Mouse (Mus musculus) thymus, adult 18-20 months (tissue): Measurements from ENCODE around the gene Hrct1.

Source experiments
- DNase-seq, 2 experiments: peaks; one replicate each; pipeline ENCODE4 v3.0.0; 2022; ENCODE audit warnings: mixed read lengths in 2 of 2

Gene Hrct1

DNA sequence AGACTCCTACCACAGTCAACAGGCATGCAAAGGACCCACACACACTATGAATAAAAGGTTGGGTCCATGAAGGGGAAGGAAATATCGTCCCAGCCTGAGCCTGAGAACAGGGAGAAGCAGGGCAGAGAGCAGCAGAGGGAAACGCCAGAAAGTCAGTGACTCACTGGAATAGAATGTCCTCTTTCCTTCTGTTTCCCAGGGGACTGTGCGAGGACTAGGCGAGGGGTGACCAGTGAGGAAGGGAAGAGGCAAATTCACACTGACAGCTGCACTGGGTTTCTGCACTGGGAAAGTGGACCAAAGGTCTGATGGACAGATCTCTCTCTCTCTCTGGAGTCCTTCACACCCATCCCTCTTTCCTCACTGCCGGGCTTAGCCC, 1.6 kb downstream of the Hrct1 start:
- DNase-seq = no peak

DNA sequence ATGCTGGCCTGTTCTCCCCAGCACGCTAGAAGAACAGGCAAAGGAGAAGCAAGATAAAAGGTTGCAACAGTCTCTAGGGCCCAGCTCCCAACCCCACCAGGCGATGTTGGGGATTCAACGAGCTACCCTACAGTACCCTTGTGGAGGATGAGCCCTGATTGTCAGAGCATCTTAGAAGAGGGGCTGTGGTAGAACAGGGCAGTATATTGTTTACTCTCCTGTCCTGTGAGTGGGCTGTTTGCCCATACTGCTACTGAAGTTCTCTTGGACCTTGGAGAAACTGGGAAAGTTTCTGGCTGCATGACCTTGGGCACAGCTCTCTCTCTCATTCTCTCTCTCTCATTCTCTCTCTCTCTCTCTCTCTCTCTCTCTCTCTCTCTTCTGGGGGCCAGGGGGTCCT, 2.1 kb downstream of the Hrct1 start:
- DNase-seq = no peak

DNA sequence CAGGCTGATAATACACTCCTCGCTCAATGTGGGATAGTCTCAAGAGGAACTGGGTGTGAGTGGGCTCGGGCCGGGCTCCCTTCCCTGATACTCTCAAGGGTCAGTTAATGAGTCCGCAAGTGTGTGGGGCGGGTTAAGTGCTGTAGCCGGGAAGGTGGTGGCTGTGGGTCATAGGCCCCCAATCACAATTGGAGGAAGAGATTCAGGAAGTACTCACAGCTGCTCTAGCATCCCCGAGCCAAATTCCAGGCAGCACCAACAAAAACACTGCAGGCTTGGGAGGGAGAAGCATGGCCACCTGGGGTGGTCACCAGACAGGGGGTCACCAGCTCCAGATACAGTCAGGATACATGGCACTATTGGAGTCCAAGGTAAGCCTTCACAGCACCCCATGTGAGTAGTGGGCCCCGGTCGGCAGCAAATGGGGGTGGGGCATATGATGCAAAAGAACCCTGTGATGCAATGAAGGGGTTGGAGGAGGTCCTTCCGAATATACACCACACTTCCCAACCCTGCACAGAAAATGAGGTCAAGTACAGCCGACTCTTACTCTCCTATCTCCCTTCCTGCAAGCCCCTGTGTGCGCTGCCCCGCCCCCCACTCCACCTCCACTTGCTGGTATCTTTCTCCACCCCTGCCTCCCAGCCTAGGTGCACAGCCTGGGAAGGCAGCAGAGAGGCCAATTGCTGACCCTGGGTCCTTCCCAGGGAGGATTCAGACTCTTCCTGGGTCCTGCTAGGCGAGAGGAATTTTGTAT, 3.0 kb downstream of the Hrct1 start, which contains the start of gene Spaar:
Spaar (plus strand) TSS at position 241 of the 757 bp plus-strand sequence.
- no peak for DNase-seq

DNA sequence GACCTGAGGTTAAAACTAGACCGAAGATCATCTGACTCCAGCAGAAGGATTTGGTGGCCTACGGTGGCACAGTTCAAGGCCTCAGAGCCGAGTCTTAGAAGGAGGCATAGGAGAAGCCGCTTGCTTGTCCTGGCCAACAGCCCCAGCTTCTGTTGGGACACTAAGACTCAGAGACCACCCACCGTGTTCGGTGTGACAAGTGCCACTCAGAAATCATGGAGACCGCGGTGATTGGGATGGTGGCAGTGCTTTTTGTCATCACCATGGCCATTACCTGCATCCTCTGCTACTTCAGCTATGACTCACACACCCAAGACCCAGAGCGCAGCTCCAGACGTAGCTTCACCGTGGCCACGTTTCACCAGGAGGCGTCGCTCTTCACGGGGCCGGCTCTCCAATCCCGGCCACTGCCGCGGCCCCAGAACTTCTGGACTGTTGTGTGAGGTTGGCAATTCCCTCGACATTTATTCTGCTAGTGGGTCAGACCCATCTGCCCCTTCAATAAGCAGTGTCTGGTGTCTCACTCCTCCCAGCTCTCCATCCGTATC, 3.8 kb downstream of the Hrct1 start:
- DNase-seq = no peak

DNA sequence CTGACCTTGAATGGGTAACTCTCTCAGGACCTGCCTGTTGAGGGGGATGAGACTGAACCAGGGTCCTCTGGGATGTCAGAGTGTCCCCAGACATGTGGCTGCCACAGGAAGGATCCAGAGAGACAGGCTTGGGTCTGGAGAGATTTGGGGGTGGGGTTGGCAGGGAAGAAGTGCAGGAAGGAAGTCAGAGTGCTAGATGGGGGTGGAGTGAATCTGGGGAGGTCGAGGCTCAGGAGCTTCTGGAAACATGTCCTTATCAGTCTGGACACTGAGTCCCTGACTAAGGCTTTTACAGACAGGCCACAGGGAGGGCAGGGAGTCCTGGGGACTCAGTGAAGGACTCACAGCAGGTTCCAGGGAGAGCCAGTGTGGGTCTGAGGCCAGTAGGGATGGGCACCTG, 5.2 kb downstream of the Hrct1 start:
- no peak for DNase-seq

DNA sequence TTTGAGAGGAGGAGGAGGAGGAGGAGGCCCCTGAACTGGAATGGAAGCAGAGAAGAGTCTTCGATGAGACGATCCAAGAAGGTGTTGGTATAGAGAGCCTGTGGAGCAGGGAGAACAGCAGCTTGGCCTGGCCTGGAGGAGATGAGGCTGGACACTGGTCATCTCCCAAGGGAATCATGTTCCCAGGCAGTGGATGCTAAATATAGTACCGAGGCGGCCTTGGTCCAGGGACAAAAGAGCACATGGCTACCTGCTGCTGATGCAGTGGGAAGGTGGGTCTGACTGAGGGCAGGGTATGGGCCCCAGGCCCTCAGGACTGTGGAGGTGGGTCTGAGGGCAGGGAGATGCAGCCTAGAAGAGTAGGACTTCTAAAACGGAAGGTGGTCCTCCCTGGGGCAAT, 6.2 kb downstream of the Hrct1 start:
- DNase-seq = no peak

DNA sequence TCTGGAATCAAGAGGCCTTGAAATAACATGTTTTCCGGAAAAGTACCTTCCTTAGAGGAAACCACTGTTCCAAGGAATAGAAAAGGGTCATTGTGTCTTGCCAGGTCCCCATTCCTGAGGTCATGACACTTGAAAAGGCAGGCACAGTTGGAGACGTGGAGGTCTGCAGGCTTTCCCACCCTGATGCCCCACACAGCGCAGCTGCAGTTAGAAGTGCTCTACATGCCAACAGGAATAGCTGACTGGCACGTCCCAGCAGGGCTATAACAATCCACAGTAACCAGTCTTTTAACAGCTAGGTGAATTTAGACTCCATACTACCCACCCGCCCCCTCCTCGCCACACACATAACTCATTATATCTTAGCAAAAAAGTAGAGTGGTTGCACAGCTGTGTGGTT, 10.2 kb downstream of the Hrct1 start:
- DNase-seq = no peak

DNA sequence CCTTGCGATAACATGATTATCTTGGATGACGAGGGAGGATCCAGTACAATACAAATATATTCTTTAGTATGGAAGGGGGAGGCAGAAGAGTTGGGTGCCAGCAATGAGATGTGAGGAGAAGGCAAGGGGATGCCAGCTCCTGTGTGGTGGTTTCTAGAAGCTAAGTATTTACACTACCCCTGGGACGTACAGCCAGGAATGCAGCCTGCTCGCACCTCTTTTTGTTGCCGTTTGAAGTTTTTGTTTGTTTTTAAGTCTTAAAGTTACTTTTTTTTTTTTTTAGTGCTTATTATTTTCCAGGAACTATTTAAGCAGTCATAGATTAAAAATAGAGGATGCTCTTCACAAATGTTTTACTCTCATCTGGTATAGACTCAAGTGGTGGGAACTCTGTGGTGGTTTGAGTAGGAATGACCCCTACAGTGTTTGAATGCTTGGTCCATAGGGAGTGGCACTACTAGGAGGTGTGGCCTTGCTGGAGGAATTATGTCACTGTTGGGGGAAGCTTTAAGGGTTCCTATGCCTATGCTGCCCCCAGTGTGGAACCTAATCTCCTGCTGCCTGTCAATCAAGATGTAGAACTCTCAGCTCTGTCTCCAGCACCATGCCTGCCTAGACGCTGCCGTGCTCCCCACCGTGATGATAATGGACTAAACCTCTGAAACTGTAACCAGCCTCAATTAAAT, 12.1 kb downstream of the Hrct1 start:
- no peak for DNase-seq

DNA sequence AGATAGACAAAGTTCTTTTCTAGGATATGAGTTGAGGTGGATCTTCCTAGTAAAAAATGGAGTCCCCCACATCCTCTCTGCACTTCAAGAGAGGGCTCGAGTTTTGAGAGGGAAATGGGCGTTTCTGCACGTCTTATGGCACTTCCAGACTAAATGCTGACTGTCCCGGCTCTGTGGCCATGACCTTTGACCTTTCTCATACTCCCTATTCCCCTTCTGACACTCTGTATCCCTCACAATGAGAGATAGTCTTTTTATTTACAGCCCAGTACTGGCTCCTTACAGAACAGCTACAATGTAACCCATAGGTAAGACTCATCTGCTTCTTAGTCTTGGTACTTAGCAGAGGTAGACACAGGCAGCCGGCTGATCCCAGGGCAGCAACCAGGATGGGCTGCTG, 14.5 kb downstream of the Hrct1 start:
- no peak for DNase-seq

DNA sequence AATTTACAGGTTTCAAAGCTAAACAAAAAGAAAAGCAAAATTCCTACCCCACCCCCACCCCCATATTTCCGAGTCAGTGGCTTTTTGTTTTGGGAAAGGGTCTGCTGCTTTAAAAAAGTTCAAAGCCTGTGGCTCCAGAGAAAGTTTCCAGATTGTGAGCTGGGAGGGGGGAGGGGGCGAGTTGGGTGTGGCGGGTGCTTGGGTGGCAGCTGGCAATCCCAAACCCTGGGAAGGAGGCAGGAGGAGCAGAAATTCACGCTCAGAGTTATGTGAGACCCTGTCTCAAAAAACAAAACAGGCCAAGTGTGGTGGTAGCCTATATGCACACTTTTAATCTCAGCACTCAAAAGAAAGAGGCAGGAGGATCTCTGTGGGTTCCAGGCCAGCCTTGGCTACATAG, 15.6 kb downstream of the Hrct1 start:
- DNase-seq = no peak

DNA sequence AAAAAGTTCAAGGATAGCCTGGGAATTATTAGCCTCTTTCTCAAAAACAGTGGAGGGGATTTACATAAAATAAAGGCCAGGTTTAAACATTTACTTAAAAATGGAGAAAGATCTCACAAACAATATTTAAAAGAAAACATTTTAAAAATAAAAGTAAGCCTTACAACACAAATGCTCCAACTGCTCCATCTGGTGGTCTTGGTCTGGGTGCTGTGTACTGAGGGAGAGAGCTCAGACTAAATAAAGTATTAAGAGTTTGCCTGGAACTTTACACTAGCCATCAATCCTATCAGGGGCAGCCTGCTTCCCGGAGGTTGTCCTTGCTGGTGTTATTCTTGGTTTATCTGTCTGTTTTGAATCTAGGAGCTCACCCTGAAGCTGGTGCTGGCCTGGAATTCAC, 16.1 kb downstream of the Hrct1 start:
- no peak for DNase-seq

DNA sequence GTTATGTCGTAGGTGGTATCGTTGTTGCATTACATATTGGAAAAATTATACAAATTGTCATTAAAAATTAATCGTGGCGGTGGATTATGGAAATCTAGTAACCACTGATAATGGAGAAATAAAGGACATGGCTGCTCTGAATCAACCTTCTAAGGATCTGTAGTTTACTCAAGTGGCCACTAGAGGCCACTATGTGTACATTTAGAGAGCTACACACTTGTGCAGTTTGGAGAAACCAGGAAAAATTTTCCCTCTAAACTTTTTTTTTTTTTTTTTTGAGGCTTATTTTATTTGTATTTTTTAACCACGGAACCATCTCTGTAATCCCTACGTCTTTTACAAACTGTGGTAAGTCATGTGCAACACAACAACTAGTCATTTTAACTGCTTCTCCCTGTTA, 18.2 kb downstream of the Hrct1 start:
- no peak for DNase-seq

DNA sequence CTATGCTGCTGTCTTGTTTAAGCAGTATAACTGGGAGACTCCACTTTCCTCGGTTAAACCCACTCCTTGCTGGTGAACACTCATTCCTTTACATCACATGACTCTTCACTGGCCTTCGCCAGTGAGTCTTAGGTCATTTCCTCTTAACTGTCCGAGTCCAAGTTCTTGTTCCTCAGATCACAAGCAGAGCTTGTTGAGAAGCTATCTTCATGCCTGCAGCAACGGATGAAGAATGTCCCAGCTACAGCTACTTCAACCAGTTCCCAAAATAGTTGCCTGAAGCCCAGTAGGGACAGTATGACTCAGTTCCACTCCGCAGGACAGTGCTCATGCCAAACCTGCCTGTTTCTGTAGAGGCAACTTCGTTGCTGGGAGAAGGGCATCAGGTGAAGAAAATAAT, 30.2 kb downstream of the Hrct1 start:
- no peak for DNase-seq

DNA sequence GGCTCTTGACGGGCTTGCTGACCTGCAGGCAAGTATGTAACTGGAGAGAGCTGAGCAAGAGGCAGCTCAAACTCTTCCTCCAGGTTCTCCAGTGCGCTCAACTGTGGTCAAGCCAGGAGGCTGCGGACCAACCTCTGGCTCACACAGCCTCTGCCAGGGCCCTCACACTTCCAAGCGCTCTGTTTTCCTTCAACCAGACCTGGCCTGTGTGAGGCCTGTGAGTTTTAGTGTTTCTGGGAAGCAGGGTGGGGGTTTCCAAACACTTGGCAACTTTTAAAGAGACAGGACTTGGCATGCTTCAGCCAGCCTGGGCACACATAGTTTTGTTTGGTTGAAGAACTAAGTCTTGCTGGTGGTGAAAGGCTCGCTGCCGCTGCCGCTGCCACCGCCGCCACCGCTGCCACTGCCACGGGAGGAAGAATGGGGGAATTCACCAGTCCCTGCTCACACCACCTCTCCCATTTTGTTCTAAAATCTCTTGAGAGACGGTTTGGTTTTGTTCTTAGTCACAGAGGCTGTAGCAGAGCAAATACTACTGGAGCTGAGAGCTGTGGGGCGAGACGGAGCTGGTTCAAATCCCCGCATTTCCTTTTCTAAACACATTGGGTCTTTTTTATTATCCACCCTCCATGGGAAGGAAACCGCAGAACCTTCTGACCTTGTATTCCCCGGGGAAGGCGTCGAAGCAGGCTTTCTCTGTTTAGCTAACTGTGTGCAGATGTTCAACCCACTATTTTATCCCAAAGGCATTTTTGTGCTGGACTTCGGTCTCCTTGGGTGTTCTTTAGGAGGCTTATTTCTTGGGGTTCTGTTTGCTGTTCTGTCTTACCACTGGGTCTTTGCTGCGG, 32.8 kb downstream of the Hrct1 start:
- no peak for DNase-seq

DNA sequence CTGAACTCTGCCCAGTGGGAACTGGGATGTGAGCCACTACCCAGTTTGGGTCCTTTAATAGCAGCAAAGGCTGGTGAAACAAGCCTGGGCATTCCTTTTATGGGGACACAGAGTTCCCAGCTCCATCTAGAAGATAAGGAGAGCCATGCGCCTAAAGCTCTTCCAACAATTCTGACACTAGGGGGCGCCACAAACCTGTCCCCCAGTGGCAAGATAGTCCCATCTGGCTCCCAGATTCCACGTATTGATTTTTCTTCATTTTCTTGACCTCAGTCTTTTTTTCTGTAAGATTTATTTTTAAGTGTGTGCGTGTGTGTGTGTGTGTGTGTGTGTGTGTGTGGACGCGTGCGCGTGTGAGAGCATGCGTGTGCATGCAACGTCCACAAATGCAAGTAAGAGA, 33.5 kb downstream of the Hrct1 start:
- no peak for DNase-seq

DNA sequence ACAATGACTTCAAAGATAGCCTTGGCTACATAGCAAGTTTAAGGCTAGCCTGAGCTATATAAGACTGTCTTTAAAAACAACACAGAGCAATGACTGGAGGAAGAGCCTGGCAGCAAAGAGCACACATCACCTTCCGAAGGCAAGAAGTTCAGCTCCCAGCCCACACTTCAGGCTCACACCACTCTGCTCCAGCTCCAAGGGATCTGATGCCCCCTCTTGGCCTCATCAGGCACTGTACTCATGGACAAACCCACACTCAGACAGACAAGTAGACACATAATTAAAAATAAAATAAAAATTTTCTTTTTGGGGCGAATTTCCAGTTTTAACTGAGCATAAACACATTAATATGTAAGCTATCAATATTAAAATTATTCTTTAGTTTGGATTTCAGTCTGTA, 34.3 kb downstream of the Hrct1 start:
- no peak for DNase-seq

DNA sequence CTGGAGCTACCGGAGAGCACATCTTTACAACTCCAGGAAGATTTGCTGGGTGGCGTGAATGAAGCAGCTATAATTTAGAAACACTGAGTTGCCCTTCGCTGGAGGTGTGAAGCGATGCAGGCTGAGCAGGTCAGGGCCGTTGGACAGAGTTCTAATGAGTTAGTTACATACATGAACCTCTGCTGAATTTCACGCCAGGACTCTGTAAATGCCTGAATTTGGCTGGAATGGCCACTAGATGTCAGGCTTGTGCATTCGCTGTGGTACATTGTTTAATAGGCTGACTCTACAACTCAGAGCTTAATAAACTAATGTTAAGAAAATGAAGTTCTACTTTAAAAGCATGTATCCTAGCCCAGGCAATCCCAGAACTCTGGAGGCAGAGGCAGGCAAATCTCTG, 36.4 kb downstream of the Hrct1 start:
- DNase-seq = no peak

DNA sequence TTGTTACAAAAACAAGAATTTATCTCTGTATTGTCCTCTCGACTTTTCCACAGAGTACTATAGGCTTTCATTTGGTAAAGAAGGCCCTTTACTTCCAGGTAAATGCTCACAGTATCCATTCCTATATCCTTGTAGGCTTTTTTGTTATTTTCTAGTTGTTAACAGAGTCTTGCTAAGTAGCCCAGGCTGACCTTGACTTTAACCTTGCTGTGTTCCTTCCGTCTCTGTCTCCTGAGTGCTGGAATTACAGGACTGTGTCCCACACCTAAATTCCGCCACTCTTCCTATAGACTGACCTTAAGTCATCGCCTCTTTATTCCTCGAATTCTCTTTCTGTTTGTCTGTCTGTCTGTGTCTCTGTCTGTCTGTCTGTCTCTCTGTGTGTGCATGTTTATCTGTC, 41.4 kb downstream of the Hrct1 start:
- no peak for DNase-seq

DNA sequence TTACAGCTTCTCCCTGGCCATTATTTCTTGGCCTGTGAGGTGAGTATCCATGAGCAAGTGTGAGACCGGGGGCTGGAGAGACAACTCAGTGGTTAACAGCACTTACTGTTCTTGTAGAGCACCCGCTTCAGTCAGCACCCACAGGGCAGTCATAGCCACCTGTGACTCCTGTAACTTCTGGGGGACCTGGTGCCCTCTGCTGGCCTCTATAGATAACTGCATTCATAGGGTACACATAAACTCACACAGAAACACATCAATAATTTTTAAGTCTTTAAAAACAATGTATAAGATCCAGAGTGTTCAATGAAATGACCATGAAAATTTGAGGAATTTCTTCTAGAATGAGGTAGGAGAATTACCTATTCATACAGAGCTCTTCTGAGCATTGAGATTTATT, 42.4 kb downstream of the Hrct1 start:
- no peak for DNase-seq

DNA sequence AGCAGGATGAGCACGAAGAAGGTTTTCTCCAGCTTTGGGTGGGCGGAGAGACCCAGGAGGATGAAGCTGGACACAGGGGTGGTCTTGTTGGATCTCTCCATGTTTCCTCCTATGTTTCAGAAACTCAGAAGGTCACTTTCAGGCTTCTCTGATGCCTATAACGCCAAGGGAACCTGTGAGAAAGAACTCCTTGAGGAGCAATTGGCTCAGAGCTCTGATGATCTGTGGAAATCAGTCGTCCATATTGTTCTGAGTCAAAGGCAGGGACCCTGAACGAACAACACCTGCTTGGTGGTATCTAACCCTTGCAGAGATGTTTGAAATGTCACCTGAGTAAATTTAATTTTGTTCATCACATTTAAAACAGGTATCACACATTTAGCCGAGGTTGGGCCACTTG, 43.9 kb downstream of the Hrct1 start, which contains the start of gene Olfr159:
Olfr159 (minus strand) TSS at position 101 of the 400 bp plus-strand sequence.
- DNase-seq = no peak

DNA sequence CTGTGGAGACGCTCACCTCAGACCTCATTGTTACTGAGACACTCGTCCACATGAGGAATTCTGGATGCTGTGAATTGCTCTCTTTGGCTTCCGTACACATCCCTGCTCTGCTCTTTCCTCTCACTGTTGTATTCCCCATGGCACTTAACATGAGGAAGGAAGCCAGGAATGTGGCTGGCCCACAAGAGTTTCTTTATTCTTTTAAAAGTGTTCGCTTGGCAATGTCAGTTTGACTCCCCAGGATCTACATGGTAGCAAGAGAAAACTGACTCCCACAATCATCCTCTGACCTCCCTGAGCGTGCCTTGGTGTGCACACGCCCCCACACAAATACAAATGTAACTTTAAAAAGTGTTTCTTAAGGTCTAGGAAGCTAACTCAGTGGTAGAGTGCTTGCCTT, 44.6 kb downstream of the Hrct1 start:
- no peak for DNase-seq

DNA sequence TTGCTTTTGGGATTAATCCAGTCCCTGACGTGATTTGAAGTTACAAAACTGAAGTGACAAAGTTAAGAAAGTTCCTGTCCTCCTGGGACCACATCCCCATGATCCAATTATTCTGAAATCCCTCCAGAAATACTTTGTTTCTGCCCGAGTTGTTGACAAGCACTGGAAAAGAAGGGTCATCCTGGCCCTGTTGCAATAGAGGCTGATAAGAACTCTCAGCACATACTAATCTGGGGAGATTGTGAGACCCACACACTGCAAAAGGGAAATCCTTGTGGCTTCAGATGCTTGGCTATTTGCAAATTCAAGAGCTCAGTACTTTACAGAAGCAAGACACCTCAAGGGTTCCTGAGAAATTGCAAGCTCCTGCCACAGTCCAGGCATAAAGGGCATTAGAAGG, 45.3 kb downstream of the Hrct1 start:
- no peak for DNase-seq
